Mouse (Mus musculus) ES-E14 (cell line): ENCODE data around the gene Grem2. TPM values are rescaled to one million over a fixed set of nuclear protein-coding genes. Genes with fewer than 3 reads are reported as not detected.

ENCODE experiments used
- DNase-seq: peaks from one replicate; pipeline ENCODE4 v3.0.0-alpha.2; 2013; ENCODE audit warnings: low read depth, low spot score
- H3K27ac ChIP-seq: 2 replicates; pipeline ENCODE4 v1.5.1; 2012; ENCODE audit warnings: low read depth, mild to moderate bottlenecking, low read length, moderate library complexity, mixed read lengths; ENCODE audit not compliant: poor library complexity, insufficient read depth, severe bottlenecking
- H3K36me3 ChIP-seq: 2 replicates; pipeline ENCODE4 v1.6.1; 2012; ENCODE audit warnings: mild to moderate bottlenecking, low read length, moderate library complexity, mixed read lengths; ENCODE audit not compliant: control insufficient read depth, poor library complexity, insufficient read depth, severe bottlenecking
- H3K4me1 ChIP-seq, 2 experiments: fragments of 150-350 bp in 1 of 2; sonication (generic) in 1 of 2; 2 replicates each; pipeline ENCODE4 v1.6.1; 2012; ENCODE audit warnings: low read length in 2 of 2, mild to moderate bottlenecking in 1 of 2, mixed read lengths in 1 of 2; ENCODE audit not compliant: control insufficient read depth in 2 of 2, insufficient read depth in 2 of 2, poor library complexity in 1 of 2
- H3K4me3 ChIP-seq, 2 experiments: fragments of 150-350 bp in 1 of 2; sonication (generic) in 1 of 2; 2 replicates each; pipeline ENCODE4 v1.5.1; 2012; ENCODE audit warnings: low read length in 2 of 2, low read depth in 1 of 2, mild to moderate bottlenecking in 1 of 2, mixed read lengths in 1 of 2; ENCODE audit not compliant: insufficient read depth in 1 of 2, poor library complexity in 1 of 2, severe bottlenecking in 1 of 2
- H3K9ac ChIP-seq: 2 replicates; pipeline ENCODE4 v1.6.1; 2012; ENCODE audit warnings: low read depth, mild to moderate bottlenecking, low read length, mixed read lengths; ENCODE audit not compliant: poor library complexity, insufficient read depth, severe bottlenecking
- H3K9me3 ChIP-seq: fragments of 150-350 bp; sonication (generic); 2 replicates; pipeline ENCODE4 v1.6.1; 2012; ENCODE audit warnings: low read depth, mild to moderate bottlenecking, low read length; ENCODE audit not compliant: control insufficient read depth, insufficient read depth
- CHD2 ChIP-seq: IDR thresholded peaks from 2 replicates; pipeline ENCODE4 v1.6.1; 2014; ENCODE audit warnings: mild to moderate bottlenecking, low read depth, low read length, inconsistent platforms
- HCFC1 ChIP-seq: IDR thresholded peaks from 2 replicates; pipeline ENCODE4 v1.6.1; 2012; ENCODE audit warnings: low read length, inconsistent platforms, borderline replicate concordance; ENCODE audit not compliant: insufficient read depth
- MAFK ChIP-seq: IDR thresholded peaks from 2 replicates; pipeline ENCODE4 v1.6.1; 2014; ENCODE audit warnings: mild to moderate bottlenecking, low read depth, low read length, inconsistent platforms; ENCODE audit not compliant: insufficient read depth
- ZC3H11A ChIP-seq: IDR thresholded peaks from 2 replicates; pipeline ENCODE4 v1.6.1; 2012; ENCODE audit warnings: low read depth, mild to moderate bottlenecking, inconsistent platforms, low read length, borderline replicate concordance
- ZNF384 ChIP-seq: IDR thresholded peaks from 2 replicates; pipeline ENCODE4 v1.6.1; 2012; ENCODE audit warnings: low read depth, low read length, inconsistent platforms
- in situ Hi-C, 2 experiments: fragments of 600-800 bp; cut with MboI; formaldehyde crosslinking; loops; one replicate each; pipeline ENCODE4 v1.15.1; 2025; ENCODE audit warnings: low sequenced_read_pairs in 2 of 2, inconsistent platforms in 1 of 2; ENCODE audit not compliant: unreplicated experiment in 2 of 2
- total RNA-seq: library from RNA; depleted of rRNA; stranded (reverse); fragments of 300-350 nt; gene quantifications from 2 replicates; pipeline ENCODE4 v1.2.3, GENCODE M21; 2012

Gene Grem2
- total RNA-seq, 1 experiment: 0.36 TPM

DNA sequence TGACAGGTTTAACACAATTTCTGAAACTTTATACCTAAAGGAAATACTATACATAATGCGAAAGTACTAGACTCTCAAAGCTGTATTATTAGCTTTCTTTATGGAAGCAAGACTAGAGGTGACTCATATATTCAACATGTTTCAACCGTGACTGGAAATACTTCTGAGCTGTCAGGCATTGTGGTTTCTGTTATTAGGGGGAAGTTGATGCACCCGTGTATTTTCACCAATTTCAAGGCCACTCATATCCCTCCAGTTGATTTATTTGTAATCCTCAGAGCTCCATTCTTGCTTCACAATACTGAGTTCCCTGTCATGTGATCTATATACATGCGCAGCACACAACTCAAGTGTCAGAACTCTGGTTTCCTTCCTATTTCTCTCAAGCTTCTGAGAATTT is 46.4 kb downstream of the Grem2 start:
- Histone ChIP-seq H3K4me1 (no peaks in the 10 kb centered on the region), H3K9ac (no peak overlapping the region), H3K9me3 (no peaks in the 10 kb centered on the region), H3K36me3 (no peaks in the 10 kb centered on the region), H3K27ac (no peak overlapping the region), H3K4me3 (no peak overlapping the region)
- DNase-seq: no peak
- TF ChIP-seq HCFC1: no peak
- no peak for TF ChIP-seq MAFK
- no peak for TF ChIP-seq ZNF384
- in situ Hi-C loops: no loop called here

DNA sequence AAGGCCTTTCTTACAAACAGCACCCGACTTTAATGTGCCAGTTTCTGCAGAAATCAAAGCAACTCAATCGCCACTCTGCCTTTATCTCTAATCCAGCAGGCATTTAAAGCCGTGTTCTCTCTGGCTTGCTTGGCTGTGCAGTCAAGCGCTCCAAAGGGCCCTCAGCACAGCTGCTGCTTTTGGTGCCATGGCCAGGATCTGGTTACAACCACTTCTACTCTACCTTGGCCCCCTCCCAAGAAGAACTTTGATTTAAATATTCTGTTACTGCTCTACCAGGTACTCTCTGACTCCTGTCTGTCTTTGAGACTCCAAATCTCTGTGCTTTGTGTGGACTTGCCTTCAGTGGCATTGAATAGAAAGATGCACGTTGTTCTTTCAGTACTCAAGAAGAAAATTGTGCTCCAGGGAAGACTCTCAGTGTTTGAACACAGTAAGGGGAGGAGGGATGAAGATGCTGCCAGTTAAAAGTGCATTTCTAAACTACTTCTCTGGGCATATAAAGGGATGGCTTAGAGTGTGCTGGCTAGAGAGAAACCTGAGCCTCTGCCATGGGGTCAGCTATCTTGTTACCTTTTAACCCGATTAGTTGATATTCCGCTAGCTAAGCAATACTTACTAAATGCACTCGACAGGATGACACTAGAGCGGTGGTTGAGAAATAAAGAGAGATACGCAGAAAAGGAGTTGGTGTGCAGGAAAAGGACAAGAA is 61.1 kb downstream of the Grem2 start:
- Histone ChIP-seq H3K4me1 (no peaks in the 10 kb centered on the region), H3K9ac (no peak overlapping the region), H3K36me3 (no peaks in the 10 kb centered on the region), H3K4me3 (no peak overlapping the region), H3K9me3 (no peaks in the 10 kb centered on the region), H3K27ac (no peak overlapping the region)
- TF ChIP-seq ZNF384: no peak
- TF ChIP-seq ZC3H11A: no peak
- TF ChIP-seq MAFK: no peak
- TF ChIP-seq CHD2: no peak
- TF ChIP-seq HCFC1: no peak
- in situ Hi-C loops: no loop called here
- DNase-seq: no peak

DNA sequence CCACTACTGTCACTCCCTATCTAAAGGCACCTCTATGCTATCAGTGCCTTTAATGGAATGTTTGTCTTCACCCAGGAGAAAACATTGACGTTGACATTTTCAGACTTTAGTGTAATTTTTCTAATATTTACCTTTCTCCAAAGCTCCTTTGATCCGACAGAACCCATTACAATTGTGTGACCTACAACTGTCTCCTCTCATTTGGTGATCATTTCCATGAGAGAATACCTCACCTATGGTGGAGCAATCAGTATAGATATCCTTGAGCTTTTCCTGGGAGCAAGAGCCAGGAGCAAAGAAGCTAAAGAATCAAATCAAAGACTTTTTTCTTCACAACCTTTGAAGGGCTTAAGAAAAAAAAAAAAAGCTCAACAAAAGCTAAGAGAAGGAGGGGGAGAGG is 65.4 kb downstream of the Grem2 start:
- H3K36me3 ChIP-seq: no peaks in the 10 kb centered on the region
- H3K9ac ChIP-seq: no peak overlapping the region
- H3K27ac ChIP-seq: no peak overlapping the region
- H3K9me3 ChIP-seq: no peaks in the 10 kb centered on the region
- DNase-seq: no peak
- no peaks in the 10 kb centered on the region for H3K4me1 ChIP-seq
- TF ChIP-seq MAFK (no peak), ZC3H11A (no peak), CHD2 (no peak), ZNF384 (no peak), HCFC1 (no peak)
- no peak overlapping the region for H3K4me3 ChIP-seq
- in situ Hi-C loops: no loop called here

DNA sequence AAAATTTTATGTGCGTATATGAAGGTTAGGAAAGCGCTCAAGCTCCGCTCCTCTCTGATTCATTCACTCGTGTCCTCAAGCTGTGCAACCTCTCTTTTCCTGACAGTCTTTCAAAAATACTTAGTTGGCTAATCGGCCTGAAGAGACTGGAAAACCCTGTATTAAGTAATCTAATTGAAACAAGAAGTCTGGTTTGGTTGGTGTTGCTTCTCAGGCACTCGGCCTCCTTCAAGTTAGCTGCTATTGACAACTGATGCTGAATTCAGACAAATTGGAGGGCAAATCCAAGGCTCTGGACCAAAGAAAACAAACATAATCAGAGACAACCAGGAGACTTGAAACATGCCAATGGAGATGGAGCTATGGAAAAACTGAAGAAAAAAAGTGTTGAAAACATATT is 76.8 kb downstream of the Grem2 start:
- TF ChIP-seq CHD2 (no peak), HCFC1 (no peak), MAFK (no peak), ZNF384 (no peak), ZC3H11A (no peak)
- Histone ChIP-seq H3K9ac (no peak overlapping the region), H3K4me3 (no peak overlapping the region), H3K27ac (no peak overlapping the region), H3K9me3 (no peaks in the 10 kb centered on the region), H3K36me3 (no peaks in the 10 kb centered on the region), H3K4me1 (no peaks in the 10 kb centered on the region)
- in situ Hi-C loops: no loop called here
- DNase-seq: no peak

DNA sequence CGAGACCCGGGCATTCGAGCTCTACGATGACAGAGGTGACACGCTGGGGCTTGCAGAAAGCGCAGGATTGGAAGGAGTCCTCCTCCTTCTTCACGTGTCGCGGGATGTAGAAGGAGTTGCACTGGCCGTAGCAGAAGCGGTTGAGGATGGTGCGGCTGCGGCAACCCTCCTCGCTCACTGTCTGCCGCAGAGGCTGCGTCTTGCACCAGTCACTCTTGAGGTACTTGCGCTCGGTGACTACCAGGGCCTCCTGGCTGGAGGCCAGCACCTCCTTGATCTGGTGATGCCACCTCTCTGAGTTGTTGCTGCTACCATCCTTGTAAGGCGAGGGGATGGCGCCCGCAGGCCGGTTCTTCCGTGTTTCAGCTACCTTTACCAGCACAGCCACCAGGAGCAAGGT is 84.8 kb downstream of the Grem2 start:
- in situ Hi-C loops: no loop called here
- Histone ChIP-seq H3K9me3 (no peaks in the 10 kb centered on the region), H3K9ac (no peak overlapping the region), H3K27ac (no peak overlapping the region), H3K4me3 (no peak overlapping the region), H3K36me3 (no peaks in the 10 kb centered on the region), H3K4me1 (no peaks in the 10 kb centered on the region)
- TF ChIP-seq ZNF384 (no peak), CHD2 (no peak), MAFK (no peak), HCFC1 (no peak), ZC3H11A (no peak)
- no peak for DNase-seq
